Mouse (Mus musculus) stomach, embryonic 15.5 days (tissue): Measurements from ENCODE around the gene 4931429L15Rik. TPM values are rescaled to one million over a fixed set of nuclear protein-coding genes. Genes with fewer than 3 reads are reported as not detected.
"Not testable (repeated sequence)": the region's sequence is repeated elsewhere in the genome, so short reads cannot be mapped to it uniquely, and the experiment has no call there.

Source experiments
- ATAC-seq: fragments of 200-750 bp; cut with Nextera tagmentation; 2 replicates; pipeline ENCODE4 v1.8.0; 2017; ENCODE audit warnings: low read depth, moderate number of reproducible peaks, moderate TSS enrichment; ENCODE audit not compliant: insufficient read depth, low FRiP score
- H3K27ac ChIP-seq: fragments of 300-500 bp; sonication (generic); 2 replicates; pipeline ENCODE4 v1.5.1; 2015; ENCODE audit warnings: mild to moderate bottlenecking, inconsistent platforms
- H3K27me3 ChIP-seq: fragments of 300-500 bp; sonication (generic); replicated peaks from 2 replicates; pipeline ENCODE4 v1.6.1; 2015; ENCODE audit warnings: inconsistent platforms
- H3K36me3 ChIP-seq: fragments of 300-500 bp; sonication (generic); 2 replicates; pipeline ENCODE4 v1.6.1; 2015; ENCODE audit warnings: inconsistent platforms
- H3K4me1 ChIP-seq: fragments of 300-500 bp; sonication (generic); 2 replicates; pipeline ENCODE4 v1.6.1; 2015; ENCODE audit warnings: inconsistent platforms
- H3K4me2 ChIP-seq: fragments of 300-500 bp; sonication (generic); 2 replicates; pipeline ENCODE4 v1.6.1; 2015; ENCODE audit warnings: mild to moderate bottlenecking, inconsistent platforms
- H3K4me3 ChIP-seq: fragments of 300-500 bp; sonication (generic); replicated peaks from 2 replicates; pipeline ENCODE4 v1.5.1; 2015; ENCODE audit warnings: inconsistent platforms
- H3K9ac ChIP-seq: fragments of 300-500 bp; sonication (generic); 2 replicates; pipeline ENCODE4 v1.6.1; 2015; ENCODE audit warnings: inconsistent platforms
- H3K9me3 ChIP-seq: fragments of 300-500 bp; sonication (generic); 2 replicates; pipeline ENCODE4 v1.6.1; 2016; ENCODE audit warnings: inconsistent platforms
- WGBS: fragments of 180-500 bp; shearing (Covaris S2); methylation state at CpG from one replicate; pipeline ENCODE4 v1.1.7; 2015; 5-methylcytosine and 5-hydroxymethylcytosine counted together
- polyA plus RNA-seq: library from polyadenylated mRNA; unstranded; fragments of >200 nt; fragmentation: Nextera tagmentation; extraction: Ambion mirVana; gene quantifications from 2 replicates; pipeline ENCODE4 v1.2.1, GENCODE M21; 2015

4931429L15Rik gene
- not detected in 2 replicates for polyA plus RNA-seq

- H3K4me2 ChIP-seq: not testable (repeated sequence)
- WGBS: 86% methylated on average over 6 of the region's 6 CpGs
Observed at GRCm38 (mm10) chr9:46319886-46320285, at the start of gene 4931429L15Rik. Gene 4931429L15Rik, minus strand, starts transcription at chr9:46319986.

GRCm38 (mm10) chr9:46362459-46362858 is 42.7 kb upstream of the 4931429L15Rik start:
- Histone ChIP-seq H3K9me3 (no peaks in the 10 kb centered on the region), H3K36me3 (no peaks in the 10 kb centered on the region), H3K4me3 (no peak overlapping the region), H3K4me2 (no peak overlapping the region), H3K4me1 (no peaks in the 10 kb centered on the region), H3K27me3 (no peaks in the 10 kb centered on the region), H3K27ac (no peak overlapping the region), H3K9ac (no peak overlapping the region)
- ATAC-seq: no peak
- WGBS: 46% methylated on average over 2 of the region's 2 CpGs

More at GRCm38 (mm10) chr9:46319886-46320285, at the start of gene 4931429L15Rik:
- H3K27ac ChIP-seq, H3K36me3 ChIP-seq, H3K4me1 ChIP-seq, H3K27me3 ChIP-seq, H3K4me3 ChIP-seq, ATAC-seq, H3K9me3 ChIP-seq, H3K9ac ChIP-seq: not testable (repeated sequence)

- WGBS: 71% methylated on average over 11 of the region's 11 CpGs
- no peak overlapping the region for H3K9ac ChIP-seq
- no peaks in the 10 kb centered on the region for H3K27me3 ChIP-seq
- H3K9me3 ChIP-seq: no peaks in the 10 kb centered on the region
- H3K4me1 ChIP-seq: no peaks in the 10 kb centered on the region
- no peak overlapping the region for H3K27ac ChIP-seq
- no peak for ATAC-seq
- no peak overlapping the region for H3K4me3 ChIP-seq
- H3K4me2 ChIP-seq: no peak overlapping the region
- no peaks in the 10 kb centered on the region for H3K36me3 ChIP-seq
Observed at GRCm38 (mm10) chr9:46361461-46362111, 41.8 kb upstream of the 4931429L15Rik start.

DNA sequence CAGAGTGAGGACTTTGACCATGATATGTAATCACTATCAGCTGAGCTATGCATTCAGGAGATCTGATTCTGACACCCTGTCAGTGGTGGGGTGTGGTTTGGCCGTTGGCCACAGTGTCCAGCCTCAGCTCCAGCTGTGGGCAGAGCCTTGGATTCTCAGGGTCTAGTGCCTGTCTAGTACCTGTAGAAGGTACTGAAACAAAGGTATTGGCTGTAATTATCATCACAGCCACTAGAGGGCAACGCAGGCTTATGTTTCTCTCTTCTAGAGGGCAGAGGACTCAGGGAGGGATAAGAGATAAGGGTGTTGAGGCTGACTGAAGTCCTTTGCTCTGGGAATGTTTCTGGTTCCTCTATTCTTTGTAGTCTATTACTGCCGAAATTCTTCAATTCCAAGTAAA is 34.2 kb upstream of the 4931429L15Rik start:
- no peak overlapping the region for H3K27ac ChIP-seq
- WGBS: 4% methylated on average over 3 of the region's 3 CpGs
- H3K4me2 ChIP-seq: no peak overlapping the region
- H3K9me3 ChIP-seq: no peaks in the 10 kb centered on the region
- no peaks in the 10 kb centered on the region for H3K4me1 ChIP-seq
- H3K36me3 ChIP-seq: no peaks in the 10 kb centered on the region
- no peak overlapping the region for H3K4me3 ChIP-seq
- ATAC-seq: no peak
- peaks cover 10% of the 10 kb centered on the region; the same call in 1 of the 2 replicates for H3K27me3 ChIP-seq
- H3K9ac ChIP-seq: no peak overlapping the region

GRCm38 (mm10) chr9:46353330-46353724 is 33.5 kb upstream of the 4931429L15Rik start:
- no peak for ATAC-seq
- H3K4me1 ChIP-seq: no peaks in the 10 kb centered on the region
- H3K27me3 ChIP-seq: peaks cover 10% of the 10 kb centered on the region; the same call in 1 of the 2 replicates
- no peak overlapping the region for H3K27ac ChIP-seq
- no peaks in the 10 kb centered on the region for H3K9me3 ChIP-seq
- no peak overlapping the region for H3K4me3 ChIP-seq
- no peak overlapping the region for H3K9ac ChIP-seq
- no peaks in the 10 kb centered on the region for H3K36me3 ChIP-seq
- 17% methylated on average over 5 of the region's 5 CpGs for WGBS
- H3K4me2 ChIP-seq: no peak overlapping the region

- ATAC-seq: no peak
- 34% methylated on average over 12 of the region's 12 CpGs for WGBS
- no peak overlapping the region for H3K27ac ChIP-seq
Observed at GRCm38 (mm10) chr9:46352651-46353329, 33.0 kb upstream of the 4931429L15Rik start.

DNA sequence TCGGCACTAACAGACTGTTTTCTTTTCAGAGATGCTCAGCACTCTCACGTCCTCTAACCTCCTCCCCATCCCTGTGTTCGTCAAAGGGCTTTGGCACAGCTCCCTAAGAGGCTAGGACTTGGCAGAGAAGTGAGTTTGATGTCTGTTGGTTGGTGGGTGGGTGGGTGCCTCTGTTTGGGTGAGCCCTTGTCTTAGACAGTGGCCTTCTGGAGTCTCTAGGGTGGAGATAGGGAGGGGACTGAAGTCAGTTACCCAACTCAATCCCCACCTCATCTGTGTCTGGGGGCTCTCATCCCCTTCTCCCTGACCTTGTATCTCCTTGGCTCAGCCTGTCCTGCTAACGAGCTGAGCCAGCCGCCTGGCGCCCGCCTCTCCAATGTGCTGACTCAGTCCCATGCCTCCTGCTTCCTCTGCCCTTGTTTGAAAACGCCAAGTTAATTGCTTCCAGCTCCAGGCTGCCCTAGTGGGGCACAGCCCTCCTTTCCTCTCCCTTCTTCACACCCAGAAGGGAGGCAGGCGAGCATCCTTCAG is 30.7 kb upstream of the 4931429L15Rik start:
- Histone ChIP-seq H3K4me3 (no peak overlapping the region), H3K27me3 (peaks cover 10% of the 10 kb centered on the region; the same call in 1 of the 2 replicates), H3K27ac (no peak overlapping the region), H3K4me1 (no peaks in the 10 kb centered on the region), H3K9ac (no peak overlapping the region), H3K36me3 (no peaks in the 10 kb centered on the region), H3K4me2 (no peak overlapping the region), H3K9me3 (no peaks in the 10 kb centered on the region)
- no peak; the same call in 1 of the 2 replicates for ATAC-seq
- WGBS: 52% methylated on average over 9 of the region's 9 CpGs

More at GRCm38 (mm10) chr9:46352651-46353329, 33.0 kb upstream of the 4931429L15Rik start:
- H3K4me1 ChIP-seq: no peaks in the 10 kb centered on the region
- no peak overlapping the region for H3K4me3 ChIP-seq
- H3K9ac ChIP-seq: no peak overlapping the region
- H3K36me3 ChIP-seq: no peaks in the 10 kb centered on the region
- peak overlapping the region; percentile 27; the same call in 1 of the 2 replicates for H3K4me2 ChIP-seq
- H3K9me3 ChIP-seq: no peaks in the 10 kb centered on the region
- H3K27me3 ChIP-seq: peaks cover 10% of the 10 kb centered on the region; the same call in 1 of the 2 replicates

- Histone ChIP-seq H3K27ac (no peak overlapping the region), H3K9ac (no peak overlapping the region), H3K4me3 (no peak overlapping the region), H3K36me3 (no peaks in the 10 kb centered on the region), H3K4me2 (no peak overlapping the region), H3K4me1 (no peaks in the 10 kb centered on the region), H3K27me3 (no peaks in the 10 kb centered on the region), H3K9me3 (no peaks in the 10 kb centered on the region)
- WGBS: 72% methylated on average over 4 of the region's 4 CpGs
- ATAC-seq: no peak
Observed at GRCm38 (mm10) chr9:46345887-46346665, 26.3 kb upstream of the 4931429L15Rik start.

GRCm38 (mm10) chr9:46339051-46339652 is 19.4 kb upstream of the 4931429L15Rik start:
- Histone ChIP-seq H3K4me1 (no peaks in the 10 kb centered on the region), H3K27ac (no peak overlapping the region), H3K9me3 (no peaks in the 10 kb centered on the region), H3K4me2 (no peak overlapping the region), H3K9ac (no peak overlapping the region), H3K36me3 (no peaks in the 10 kb centered on the region), H3K4me3 (no peak overlapping the region), H3K27me3 (0 out of 2 replicates have a peak, but pooled peaks cover 4% of the 10 kb centered on the region)
- WGBS: 79% methylated on average over 4 of the region's 4 CpGs
- ATAC-seq: no peak

DNA sequence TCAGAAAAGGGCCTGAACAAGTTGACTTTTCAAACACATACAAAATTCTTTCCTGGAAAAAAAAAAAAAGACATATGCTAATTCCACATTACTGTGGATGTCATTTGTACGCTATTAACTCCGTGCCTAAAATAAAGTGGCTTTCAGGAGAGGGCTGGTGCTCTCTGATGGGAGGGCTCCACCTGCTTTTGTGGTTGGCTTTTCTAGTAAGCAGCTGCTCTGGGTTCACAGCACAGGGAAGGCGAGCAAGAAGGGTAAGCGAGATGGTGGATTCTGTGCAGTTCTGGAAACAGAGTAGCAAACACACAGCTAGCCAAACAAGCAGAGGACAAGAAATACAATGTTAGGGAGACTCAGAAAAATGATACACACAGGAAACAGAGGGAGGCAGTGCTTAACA is 18.6 kb upstream of the 4931429L15Rik start:
- Histone ChIP-seq H3K9ac (no peak overlapping the region), H3K4me1 (no peaks in the 10 kb centered on the region), H3K4me2 (no peak overlapping the region), H3K27me3 (0 out of 2 replicates have a peak, but pooled peaks cover 4% of the 10 kb centered on the region), H3K36me3 (no peaks in the 10 kb centered on the region), H3K4me3 (no peak overlapping the region), H3K9me3 (no peaks in the 10 kb centered on the region), H3K27ac (no peak overlapping the region)
- no peak for ATAC-seq
- WGBS: 40% methylated on average over 4 of the region's 4 CpGs

- no peak overlapping the region for H3K9ac ChIP-seq
- no peak overlapping the region for H3K4me3 ChIP-seq
- H3K4me2 ChIP-seq: no peak overlapping the region
- 17% methylated on average over 3 of the region's 3 CpGs for WGBS
- H3K36me3 ChIP-seq: no peaks in the 10 kb centered on the region
- 0 out of 2 replicates have a peak, but pooled peaks cover 4% of the 10 kb centered on the region for H3K27me3 ChIP-seq
- ATAC-seq: no peak
- no peaks in the 10 kb centered on the region for H3K9me3 ChIP-seq
- H3K4me1 ChIP-seq: no peaks in the 10 kb centered on the region
- H3K27ac ChIP-seq: no peak overlapping the region
Observed at GRCm38 (mm10) chr9:46337852-46338291, 18.1 kb upstream of the 4931429L15Rik start.
